Mouse (Mus musculus) hindbrain, embryonic 14.5 days (tissue): ENCODE measurements at regions not wholly inside any gene's neighbourhood (a gene's known extent, or its start where the extent isn't known, plus 50 kb on each side); places are given as distances from the start of the nearest gene placed in this dataset.

Experiments used
- ATAC-seq: fragments of 200-750 bp; cut with Nextera tagmentation; 2 replicates; pipeline ENCODE4 v1.8.0; 2017; ENCODE audit warnings: moderate number of reproducible peaks, mild to moderate bottlenecking, moderate TSS enrichment, moderate library complexity; ENCODE audit not compliant: low FRiP score
- DNase-seq: peaks from one replicate; pipeline ENCODE4 v3.0.0-alpha.2; 2015; ENCODE audit warnings: low spot score
- H3K27ac ChIP-seq: fragments of 300-500 bp; sonication (generic); 2 replicates; pipeline ENCODE4 v1.5.1; 2014; ENCODE audit warnings: mild to moderate bottlenecking, moderate library complexity
- H3K27me3 ChIP-seq: fragments of 300-500 bp; sonication (generic); 2 replicates; pipeline ENCODE4 v1.6.1; 2014; ENCODE audit warnings: mild to moderate bottlenecking, low read length, mixed read lengths; ENCODE audit not compliant: control insufficient read depth, insufficient read depth
- H3K36me3 ChIP-seq: fragments of 300-500 bp; sonication (generic); replicated peaks from 2 replicates; pipeline ENCODE4 v1.6.1; 2014; ENCODE audit not compliant: control insufficient read depth, insufficient read depth
- H3K4me1 ChIP-seq: fragments of 300-500 bp; sonication (generic); replicated peaks from 2 replicates; pipeline ENCODE4 v1.6.1; 2014; ENCODE audit warnings: antibody characterized with exemption, low read length, mixed read lengths; ENCODE audit not compliant: control insufficient read depth, insufficient read depth
- H3K4me2 ChIP-seq: fragments of 300-500 bp; sonication (generic); replicated peaks from 2 replicates; pipeline ENCODE4 v1.6.1; 2014; ENCODE audit warnings: mild to moderate bottlenecking, moderate library complexity
- H3K4me3 ChIP-seq: fragments of 300-500 bp; sonication (generic); replicated peaks from 2 replicates; pipeline ENCODE4 v1.5.1; 2014; ENCODE audit warnings: mild to moderate bottlenecking, low read length
- H3K9ac ChIP-seq: fragments of 300-500 bp; sonication (generic); 2 replicates; pipeline ENCODE4 v1.6.1; 2014
- H3K9me3 ChIP-seq: fragments of 300-500 bp; sonication (generic); 2 replicates; pipeline ENCODE4 v1.6.1; 2016; ENCODE audit warnings: low read length; ENCODE audit not compliant: control insufficient read depth
- WGBS: fragments of 180-500 bp; shearing (Covaris S2); extraction: QIAGEN DNeasy Blood & Tissue Kit; methylation state at CpG from one replicate; pipeline ENCODE4 v1.1.7; 2014; 5-methylcytosine and 5-hydroxymethylcytosine counted together

DNA sequence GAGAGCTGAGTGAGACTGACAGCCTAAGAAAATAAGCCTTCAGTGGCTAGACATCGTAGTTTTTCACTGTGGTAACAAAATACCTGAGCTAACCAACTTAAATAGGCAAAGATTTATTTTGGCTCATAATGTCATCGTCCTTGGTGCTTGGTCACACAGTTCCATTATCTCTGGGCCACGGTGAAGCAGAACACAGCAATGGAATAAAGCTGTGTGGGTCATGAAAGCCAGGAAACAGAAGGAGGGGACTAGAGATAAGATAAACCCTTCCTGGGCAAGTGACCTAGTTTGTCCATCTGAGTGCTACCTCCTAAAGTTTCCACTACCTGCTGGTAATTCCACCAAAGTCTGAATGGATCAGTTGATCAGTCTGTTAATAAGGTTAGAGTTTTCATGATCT, 134.8 kb upstream of the Gm5129 start:
- Histone ChIP-seq H3K9me3 (no peaks in the 10 kb centered on the region), H3K4me1 (no peaks in the 10 kb centered on the region), H3K27ac (no peak overlapping the region), H3K9ac (no peak overlapping the region), H3K4me2 (no peak overlapping the region), H3K27me3 (no peaks in the 10 kb centered on the region), H3K4me3 (no peak overlapping the region), H3K36me3 (no peaks in the 10 kb centered on the region)
- ATAC-seq (no peak), DNase-seq (no peak)
- 81% methylated on average over 3 of the region's 3 CpGs for WGBS

GRCm38 (mm10) chr5:29875451-29875850, 137.5 kb upstream of the Il6 start:
- Histone ChIP-seq H3K4me2 (no peak overlapping the region), H3K27me3 (no peaks in the 10 kb centered on the region), H3K27ac (no peak overlapping the region), H3K9me3 (no peaks in the 10 kb centered on the region), H3K9ac (no peak overlapping the region), H3K4me1 (no peaks in the 10 kb centered on the region), H3K36me3 (no peaks in the 10 kb centered on the region), H3K4me3 (no peak overlapping the region)
- 67% methylated on average over 1 of the region's 1 CpGs for WGBS
- ATAC-seq = no peak
- no peak for DNase-seq

DNA sequence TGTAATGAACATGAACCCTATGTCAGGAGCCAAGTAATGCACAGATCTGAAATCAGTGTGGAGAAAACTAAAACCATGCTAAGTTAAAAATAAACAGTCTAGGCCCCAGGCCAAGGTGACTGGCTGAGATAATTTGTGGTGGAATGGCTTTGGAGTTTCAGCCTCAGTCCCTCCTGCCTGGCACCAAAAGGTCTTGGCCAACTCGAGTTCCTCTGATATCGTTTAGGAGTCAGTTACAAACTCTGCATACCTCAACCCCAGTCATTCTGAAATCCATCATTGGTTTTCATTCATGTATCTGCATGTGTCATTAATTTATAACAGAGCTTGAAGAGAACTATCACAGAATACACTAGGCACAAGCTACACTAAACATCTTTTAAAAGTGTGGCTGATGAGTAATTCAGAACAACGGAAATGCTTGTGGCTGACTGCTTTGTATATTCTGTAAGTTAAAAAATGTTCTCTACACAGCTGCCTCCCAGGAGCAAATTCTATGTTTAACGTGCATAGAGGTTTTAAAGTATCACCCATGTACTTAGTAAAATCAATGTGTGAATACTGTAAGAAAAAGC, 125.6 kb upstream of the Il6 start:
- no peak overlapping the region for H3K4me3 ChIP-seq
- no peak for ATAC-seq
- no peaks in the 10 kb centered on the region for H3K27me3 ChIP-seq
- H3K4me1 ChIP-seq = no peaks in the 10 kb centered on the region
- H3K4me2 ChIP-seq = no peak overlapping the region
- no peaks in the 10 kb centered on the region for H3K36me3 ChIP-seq
- no peak for DNase-seq
- no peak overlapping the region for H3K9ac ChIP-seq
- 88% methylated on average over 4 of the region's 4 CpGs for WGBS
- H3K9me3 ChIP-seq = no peaks in the 10 kb centered on the region
- no peak overlapping the region for H3K27ac ChIP-seq

- Histone ChIP-seq H3K4me3 (no peak overlapping the region), H3K27ac (no peak overlapping the region), H3K9me3 (no peaks in the 10 kb centered on the region), H3K9ac (no peak overlapping the region), H3K4me2 (no peak overlapping the region), H3K4me1 (0 out of 2 replicates have a peak, but pooled peaks cover 11% of the 10 kb centered on the region), H3K27me3 (no peaks in the 10 kb centered on the region), H3K36me3 (no peaks in the 10 kb centered on the region)
- ATAC-seq (no peak), DNase-seq (no peak)
- 89% methylated on average over 2 of the region's 2 CpGs for WGBS
Measured at GRCm38 (mm10) chr5:29892344-29892743, 120.6 kb upstream of the Il6 start.

GRCm38 (mm10) chr5:29892861-29893260, 120.1 kb upstream of the Il6 start:
- Histone ChIP-seq H3K4me3 (no peak overlapping the region), H3K4me2 (no peak overlapping the region), H3K4me1 (0 out of 2 replicates have a peak, but pooled peaks cover 11% of the 10 kb centered on the region), H3K27ac (no peak overlapping the region), H3K9me3 (no peaks in the 10 kb centered on the region), H3K36me3 (no peaks in the 10 kb centered on the region), H3K27me3 (no peaks in the 10 kb centered on the region), H3K9ac (no peak overlapping the region)
- WGBS = 86% methylated on average over 2 of the region's 2 CpGs
- DNase-seq (no peak), ATAC-seq (no peak)

DNA sequence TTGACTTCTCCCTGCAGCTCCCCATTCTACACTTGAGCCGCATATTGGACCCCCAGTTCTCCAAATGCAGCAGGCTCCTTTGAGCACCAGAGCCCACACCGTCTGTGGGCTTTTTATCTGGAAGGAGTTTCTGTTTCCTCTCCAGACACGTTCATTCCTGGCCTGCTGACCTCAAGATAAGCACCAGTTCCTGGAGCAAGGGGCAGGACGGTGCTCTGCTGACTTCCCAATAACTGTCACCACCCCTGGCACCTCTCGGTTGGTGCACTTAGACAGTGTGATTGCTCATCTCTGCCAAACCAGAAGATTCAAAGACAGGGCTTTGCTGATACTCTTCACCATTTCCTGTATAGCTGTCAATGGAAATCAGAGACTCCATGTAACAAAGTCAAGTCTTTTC, 119.1 kb upstream of the Il6 start:
- no peaks in the 10 kb centered on the region for H3K27me3 ChIP-seq
- no peak overlapping the region for H3K27ac ChIP-seq
- H3K4me2 ChIP-seq = no peak overlapping the region
- ATAC-seq (no peak), DNase-seq (no peak)
- 0 out of 2 replicates have a peak, but pooled peaks cover 11% of the 10 kb centered on the region for H3K4me1 ChIP-seq
- H3K9me3 ChIP-seq = no peaks in the 10 kb centered on the region
- 76% methylated on average over 5 of the region's 5 CpGs for WGBS
- no peaks in the 10 kb centered on the region for H3K36me3 ChIP-seq
- no peak overlapping the region for H3K4me3 ChIP-seq
- no peak overlapping the region for H3K9ac ChIP-seq

DNA sequence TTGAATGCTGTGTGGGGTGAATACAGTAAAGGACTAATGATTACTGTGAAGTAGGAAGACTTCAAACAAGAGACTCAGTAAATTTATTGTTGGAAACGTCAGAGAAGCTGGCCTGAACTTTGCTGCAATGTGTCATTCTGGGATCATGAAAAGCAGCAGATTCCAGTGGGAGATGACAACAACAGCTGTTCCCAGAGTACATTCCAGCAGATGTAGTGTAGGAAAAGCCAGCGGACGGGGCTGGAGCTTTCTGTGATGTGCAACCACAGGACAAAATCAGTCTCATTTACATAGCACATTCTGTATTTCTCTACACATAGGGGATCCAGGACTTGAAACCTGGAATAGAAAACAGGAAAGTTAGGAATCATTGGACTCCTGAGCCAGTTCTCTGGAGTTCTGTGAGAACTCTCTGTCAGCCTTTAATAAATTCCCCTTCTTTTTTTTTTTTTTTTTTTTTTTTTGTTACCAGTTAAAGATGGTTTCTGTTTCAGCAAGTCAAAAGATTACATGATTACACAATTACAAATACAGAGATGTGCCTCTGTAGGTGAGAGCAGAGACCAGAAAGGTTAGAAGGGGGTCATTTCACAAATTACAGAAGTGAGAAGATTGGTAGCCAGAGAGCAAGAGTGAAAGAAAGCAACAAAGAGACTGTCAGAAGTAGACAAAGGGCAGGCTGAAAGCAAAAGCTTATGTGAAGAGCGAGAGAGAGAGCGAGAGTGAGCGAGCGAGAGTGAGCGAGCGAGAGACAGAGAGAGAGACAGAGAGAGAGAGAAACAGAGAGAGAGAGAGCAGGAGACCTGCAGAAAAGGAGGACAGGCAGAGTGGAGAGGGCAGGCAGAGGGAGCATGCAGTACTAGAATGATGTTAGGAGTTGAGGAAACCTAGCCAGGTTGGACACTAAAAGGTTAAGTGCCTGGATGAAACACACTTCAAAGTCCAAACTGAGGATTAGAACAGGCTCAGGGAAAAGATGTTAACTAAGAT, 118.0 kb upstream of the Il6 start:
- no peak for DNase-seq
- no peak overlapping the region for H3K4me3 ChIP-seq
- no peak for ATAC-seq
- H3K27ac ChIP-seq = no peak overlapping the region
- no peaks in the 10 kb centered on the region for H3K27me3 ChIP-seq
- H3K9me3 ChIP-seq = no peaks in the 10 kb centered on the region
- 0 out of 2 replicates have a peak, but pooled peaks cover 11% of the 10 kb centered on the region for H3K4me1 ChIP-seq
- H3K9ac ChIP-seq = peak overlapping the region; percentile 12; the same call in 1 of the 2 replicates
- no peaks in the 10 kb centered on the region for H3K36me3 ChIP-seq
- 17% methylated on average over 9 of the region's 9 CpGs for WGBS
- 0 out of 2 replicates have a peak overlapping the region, but pooled peaks have one; percentile 6 for H3K4me2 ChIP-seq

GRCm38 (mm10) chr5:29897617-29898016, 115.3 kb upstream of the Il6 start:
- H3K36me3 ChIP-seq = no peaks in the 10 kb centered on the region
- H3K9me3 ChIP-seq = no peaks in the 10 kb centered on the region
- no peak for ATAC-seq

GRCm38 (mm10) chr5:29901716-29902115, 111.2 kb upstream of the Il6 start:
- no peak overlapping the region for H3K27ac ChIP-seq
- no peaks in the 10 kb centered on the region for H3K4me1 ChIP-seq
- ATAC-seq = no peak
- no peak overlapping the region for H3K4me2 ChIP-seq
- no peaks in the 10 kb centered on the region for H3K36me3 ChIP-seq
- H3K27me3 ChIP-seq = no peaks in the 10 kb centered on the region
- H3K4me3 ChIP-seq = no peak overlapping the region
- no peaks in the 10 kb centered on the region for H3K9me3 ChIP-seq
- DNase-seq = no peak
- H3K9ac ChIP-seq = no peak overlapping the region
- WGBS = 85% methylated on average over 2 of the region's 2 CpGs

More at GRCm38 (mm10) chr5:29897617-29898016, 115.3 kb upstream of the Il6 start:
- Histone ChIP-seq H3K27ac (no peak overlapping the region), H3K27me3 (no peaks in the 10 kb centered on the region), H3K4me2 (no peak overlapping the region), H3K4me3 (no peak overlapping the region), H3K4me1 (0 out of 2 replicates have a peak, but pooled peaks cover 11% of the 10 kb centered on the region), H3K9ac (no peak overlapping the region)
- DNase-seq = no peak
